Mouse (Mus musculus) stomach, postnatal 0 days (tissue): Measurements from ENCODE around the gene Dynll2.

Source experiments
- CTCF ChIP-seq: IDR thresholded peaks from 2 replicates; pipeline ENCODE4 v1.5.1; 2016; ENCODE audit warnings: antibody characterized with exemption, low read depth, mild to moderate bottlenecking, moderate library complexity
- EP300 ChIP-seq: optimal IDR thresholded peaks from 2 replicates; pipeline ENCODE3; 2016; ENCODE audit warnings: antibody characterized with exemption

GRCm38 (mm10) chr11:88030219-88030618, 42.9 kb upstream of the Dynll2 start:
- TF ChIP-seq EP300 (no peak), CTCF (no peak)
